Mouse (Mus musculus) kidney, adult 2 months (tissue): ENCODE measurements at regions not wholly inside any gene's neighbourhood (a gene's known extent, or its start where the extent isn't known, plus 50 kb on each side); places are given as distances from the start of the nearest gene placed in this dataset.

ENCODE experiments used
- DNase-seq: peaks from one replicate; pipeline ENCODE4 v3.0.0; 2021
- H3K27ac ChIP-seq: fragments of 200-500 bp; 2 replicates; pipeline ENCODE4 v1.5.1; 2012; ENCODE audit warnings: low read depth, low read length, control low read depth, inconsistent platforms; ENCODE audit not compliant: insufficient read depth
- H3K27me3 ChIP-seq: fragments of 200-500 bp; replicated peaks from 2 replicates; pipeline ENCODE4 v1.6.1; 2012; ENCODE audit warnings: mild to moderate bottlenecking, moderate library complexity, low read length, inconsistent platforms; ENCODE audit not compliant: control insufficient read depth, insufficient read depth
- H3K36me3 ChIP-seq: fragments of 200-500 bp; 2 replicates; pipeline ENCODE4 v1.6.1; 2012; ENCODE audit warnings: mild to moderate bottlenecking, moderate library complexity, low read length, inconsistent platforms; ENCODE audit not compliant: control insufficient read depth, insufficient read depth
- H3K4me1 ChIP-seq: fragments of 200-500 bp; 2 replicates; pipeline ENCODE4 v1.6.1; 2011; ENCODE audit warnings: low read length; ENCODE audit not compliant: control insufficient read depth, insufficient read depth
- H3K4me3 ChIP-seq: fragments of 200-500 bp; 2 replicates; pipeline ENCODE4 v1.5.1; 2011; ENCODE audit warnings: mild to moderate bottlenecking, low read depth, low read length, control low read depth; ENCODE audit not compliant: insufficient read depth
- CTCF ChIP-seq: fragments of 200-500 bp; conservative IDR thresholded peaks from 2 replicates; pipeline ENCODE4 v1.5.1; 2011; ENCODE audit warnings: low read depth, mild to moderate bottlenecking, control low read depth, low read length, moderate library complexity, mixed read lengths; ENCODE audit not compliant: insufficient read depth, insufficient read length
- POLR2A ChIP-seq: fragments of 200-500 bp; IDR thresholded peaks from one replicate; pipeline ENCODE4 v1.6.1; 2011; ENCODE audit warnings: low read depth, low read length, control low read depth
- WGBS: fragments of 180-500 bp; shearing (Covaris S2); methylation state at CpG from one replicate; pipeline ENCODE4 v1.1.7; 2018; 5-methylcytosine and 5-hydroxymethylcytosine counted together

DNA sequence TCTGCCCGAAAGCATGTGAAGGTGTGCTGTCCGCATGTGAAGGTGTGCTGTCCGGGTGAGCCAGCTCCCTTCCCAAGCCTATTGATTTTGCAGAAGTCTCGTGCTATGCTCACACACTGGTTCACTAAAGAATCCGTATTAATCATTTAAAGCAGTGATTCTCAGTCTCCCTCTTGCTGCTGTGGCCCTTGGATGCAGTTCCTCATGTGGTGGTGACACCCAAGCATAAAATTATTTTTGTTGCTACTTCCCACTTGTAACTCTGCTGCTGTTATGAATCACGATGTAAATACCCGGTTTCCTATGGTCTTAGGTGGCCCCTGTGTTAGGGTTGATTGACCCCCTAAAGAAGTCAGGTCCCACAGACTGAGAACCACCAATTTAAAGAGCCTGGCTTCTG lies 55.7 kb upstream of the Emb start:
- Histone ChIP-seq H3K4me3 (no peak overlapping the region), H3K4me1 (no peaks in the 10 kb centered on the region), H3K27me3 (no peaks in the 10 kb centered on the region), H3K27ac (no peak overlapping the region), H3K36me3 (no peaks in the 10 kb centered on the region)
- TF ChIP-seq CTCF (no peak), POLR2A (no peak)
- no peak for DNase-seq
- WGBS, result 89% methylated on average over 7 of the region's 7 CpGs

DNA sequence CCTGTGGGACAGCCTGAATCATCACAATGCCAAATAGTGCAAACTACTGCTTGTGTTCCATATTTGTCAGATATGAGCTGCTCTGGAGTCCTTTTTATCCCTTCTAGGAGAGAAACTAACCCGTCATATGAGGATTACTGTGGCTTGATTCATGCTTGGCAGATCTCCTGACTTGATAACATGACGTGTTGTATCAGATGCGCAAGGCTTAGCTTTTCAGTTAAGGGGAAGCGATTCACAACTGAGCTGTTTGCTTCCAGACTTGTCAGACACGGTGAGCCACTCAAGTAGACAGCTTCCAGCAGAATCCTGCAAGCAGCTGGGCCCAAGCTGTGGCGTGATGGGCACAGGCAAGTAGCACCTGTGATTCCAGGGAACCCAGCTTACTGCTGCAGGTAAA lies 64.5 kb upstream of the Emb start:
- peak; percentile 9 for DNase-seq
- H3K4me1 ChIP-seq, result peaks cover 7% of the 10 kb centered on the region; the same call in 1 of the 2 replicates
- 59% methylated on average over 6 of the region's 6 CpGs for WGBS
- no peak overlapping the region for H3K4me3 ChIP-seq
- H3K27ac ChIP-seq, result no peak overlapping the region
- no peaks in the 10 kb centered on the region for H3K36me3 ChIP-seq
- no peak for TF ChIP-seq CTCF
- TF ChIP-seq POLR2A, result no peak
- no peaks in the 10 kb centered on the region for H3K27me3 ChIP-seq

DNA sequence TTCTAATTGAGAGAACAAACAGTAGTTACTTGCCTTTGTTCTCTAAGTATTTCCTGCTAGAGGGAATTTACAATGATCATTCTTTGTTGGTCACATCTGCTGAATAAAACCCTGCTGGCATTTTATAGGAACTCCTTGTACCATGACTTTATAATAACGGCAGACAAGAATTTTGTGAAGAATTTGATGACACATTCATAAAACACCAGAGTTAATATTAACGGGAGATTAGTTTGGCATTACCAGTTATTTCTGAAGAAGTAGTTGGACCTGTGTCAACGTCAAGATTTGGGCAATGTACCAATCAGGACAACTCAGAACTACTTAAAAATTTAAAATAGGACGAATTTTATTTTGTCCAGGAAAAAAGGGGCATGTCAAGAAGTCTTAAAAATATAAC lies 65.1 kb upstream of the Emb start:
- Histone ChIP-seq H3K36me3 (no peaks in the 10 kb centered on the region), H3K27ac (no peak overlapping the region), H3K4me3 (no peak overlapping the region), H3K4me1 (peaks cover 7% of the 10 kb centered on the region; the same call in 1 of the 2 replicates), H3K27me3 (no peaks in the 10 kb centered on the region)
- 37% methylated on average over 4 of the region's 4 CpGs for WGBS
- peak; percentile 80 for DNase-seq
- no peak for TF ChIP-seq CTCF
- no peak for TF ChIP-seq POLR2A

DNA sequence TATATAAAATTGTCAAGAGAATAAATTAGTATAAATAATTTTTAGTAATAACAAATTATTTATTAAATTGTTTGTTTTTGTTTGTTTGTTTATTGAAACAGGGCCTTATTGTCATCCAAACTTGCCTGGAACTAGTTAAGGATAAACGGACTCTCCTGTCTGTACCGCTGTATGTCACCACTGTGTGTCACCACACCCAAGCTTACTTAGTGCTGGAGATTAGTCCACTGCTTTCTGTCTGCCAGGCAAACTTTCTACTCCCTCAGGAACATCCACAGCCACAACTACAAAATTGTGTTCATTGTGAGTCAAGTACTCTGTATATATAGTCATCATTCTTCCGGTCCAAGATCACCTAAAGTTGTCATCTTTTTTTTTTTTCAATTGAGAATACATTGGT lies 74.0 kb upstream of the Emb start:
- no peak for DNase-seq
- Histone ChIP-seq H3K27me3 (no peaks in the 10 kb centered on the region), H3K27ac (no peak overlapping the region), H3K36me3 (no peaks in the 10 kb centered on the region), H3K4me3 (no peak overlapping the region), H3K4me1 (no peaks in the 10 kb centered on the region)
- WGBS, result 71% methylated on average over 3 of the region's 3 CpGs
- TF ChIP-seq POLR2A (no peak), CTCF (no peak)

DNA sequence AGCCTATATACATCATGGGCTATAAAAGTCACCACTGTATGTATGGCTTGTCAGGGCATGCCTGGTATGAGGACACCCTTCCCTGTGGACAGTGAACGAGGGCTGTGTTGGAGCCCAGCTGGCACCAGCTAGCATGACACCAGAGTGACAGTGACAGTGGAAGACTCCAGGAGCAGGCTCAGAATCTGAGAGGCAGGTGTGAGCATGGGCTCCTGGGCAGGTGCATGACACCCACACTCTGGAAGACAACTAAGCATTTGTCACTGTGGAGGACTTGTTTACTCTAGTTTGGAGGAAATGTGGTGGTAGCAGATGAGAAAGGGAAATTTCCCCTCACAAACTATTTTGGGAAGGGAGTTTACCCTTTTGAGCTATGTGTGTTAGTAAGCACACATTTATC lies 76.2 kb upstream of the Emb start:
- 55% methylated on average over 1 of the region's 1 CpGs for WGBS
- DNase-seq, result no peak
- Histone ChIP-seq H3K27me3 (no peaks in the 10 kb centered on the region), H3K4me3 (no peak overlapping the region), H3K36me3 (no peaks in the 10 kb centered on the region), H3K27ac (no peak overlapping the region), H3K4me1 (no peaks in the 10 kb centered on the region)
- TF ChIP-seq CTCF (no peak), POLR2A (no peak)

DNA sequence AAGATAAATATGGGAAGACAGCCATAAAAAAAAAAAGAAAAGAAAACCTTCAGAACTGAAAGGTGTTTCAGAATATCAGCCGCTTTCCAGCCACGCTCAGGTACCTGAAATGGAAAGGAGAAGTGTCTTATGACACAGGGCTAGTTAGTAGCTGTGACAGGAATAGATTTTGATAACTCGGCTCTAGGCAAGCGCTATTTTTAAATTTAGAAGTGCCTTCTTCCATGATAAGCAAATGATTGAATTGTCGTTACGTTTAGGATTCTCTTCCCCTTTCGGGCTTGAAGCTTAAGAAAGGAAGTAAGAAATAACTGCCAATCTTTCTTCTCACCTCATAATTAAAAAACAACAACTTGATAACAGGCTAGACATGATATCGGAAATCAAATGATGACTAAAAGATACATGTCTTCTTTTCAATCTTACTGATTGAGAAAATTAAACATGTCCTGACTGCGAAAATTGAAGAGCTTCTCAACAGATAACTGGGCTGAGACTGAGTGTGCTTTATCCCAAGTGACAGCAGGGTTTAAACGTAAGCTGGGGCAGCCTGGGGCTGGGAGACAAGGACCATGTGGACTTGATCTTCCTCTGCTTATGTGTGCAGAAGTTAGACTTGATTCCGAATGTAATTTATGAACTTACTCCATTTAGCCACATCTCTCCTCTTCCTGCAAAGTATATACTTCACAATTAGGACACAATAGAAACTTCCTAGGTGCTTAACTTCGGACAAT lies 80.4 kb upstream of the Emb start:
- no peak for DNase-seq
- Histone ChIP-seq H3K4me3 (no peak overlapping the region), H3K27me3 (no peaks in the 10 kb centered on the region), H3K4me1 (no peaks in the 10 kb centered on the region), H3K27ac (no peak overlapping the region), H3K36me3 (no peaks in the 10 kb centered on the region)
- 82% methylated on average over 12 of the region's 12 CpGs for WGBS
- TF ChIP-seq POLR2A, result no peak
- no peak for TF ChIP-seq CTCF

DNA sequence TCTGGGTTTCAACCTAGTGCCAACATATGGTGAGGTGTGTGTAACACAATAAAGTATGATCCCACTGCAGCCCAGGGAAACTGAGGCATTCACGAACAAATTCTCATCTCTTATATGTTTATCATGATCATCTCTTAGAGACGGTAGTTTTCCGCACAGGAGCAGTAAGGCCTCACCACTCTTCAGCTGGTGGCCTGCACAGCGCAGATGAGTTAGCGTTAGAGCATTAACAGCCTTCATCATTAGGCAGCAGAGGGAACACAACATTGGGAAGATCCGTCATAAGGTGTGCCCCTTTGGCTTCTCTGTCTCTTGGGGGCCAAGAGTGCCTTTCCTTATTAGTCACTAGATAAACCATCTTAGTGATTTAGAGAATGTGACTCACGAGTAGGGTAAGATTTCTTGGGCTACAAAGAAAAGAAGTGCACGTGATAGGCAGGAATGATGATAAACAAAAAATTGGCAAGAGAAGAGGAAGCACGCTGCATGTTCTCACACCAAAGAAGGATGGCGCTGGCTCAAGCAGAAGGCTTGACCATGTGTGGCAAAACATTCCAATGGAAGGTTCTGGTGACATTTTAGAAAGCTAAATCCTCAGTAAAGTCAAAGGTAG lies 81.1 kb upstream of the Emb start:
- H3K27ac ChIP-seq, result no peak overlapping the region
- H3K36me3 ChIP-seq, result no peaks in the 10 kb centered on the region
- H3K4me3 ChIP-seq, result no peak overlapping the region
- whole genome bisulfite sequencing, result 85% methylated on average over 10 of the region's 10 CpGs
- no peak for TF ChIP-seq POLR2A
- no peak for TF ChIP-seq CTCF
- DNase-seq, result no peak
- no peaks in the 10 kb centered on the region for H3K4me1 ChIP-seq
- no peaks in the 10 kb centered on the region for H3K27me3 ChIP-seq
